Mouse (Mus musculus): ENCODE data around the gene Sprr2i. TPM values are rescaled to one million over a fixed set of nuclear protein-coding genes. Genes with fewer than 3 reads are reported as not detected.

Gene Sprr2i
- polyA plus RNA-seq (2012; rRNA removed), result not detected in 2 replicates

DNA sequence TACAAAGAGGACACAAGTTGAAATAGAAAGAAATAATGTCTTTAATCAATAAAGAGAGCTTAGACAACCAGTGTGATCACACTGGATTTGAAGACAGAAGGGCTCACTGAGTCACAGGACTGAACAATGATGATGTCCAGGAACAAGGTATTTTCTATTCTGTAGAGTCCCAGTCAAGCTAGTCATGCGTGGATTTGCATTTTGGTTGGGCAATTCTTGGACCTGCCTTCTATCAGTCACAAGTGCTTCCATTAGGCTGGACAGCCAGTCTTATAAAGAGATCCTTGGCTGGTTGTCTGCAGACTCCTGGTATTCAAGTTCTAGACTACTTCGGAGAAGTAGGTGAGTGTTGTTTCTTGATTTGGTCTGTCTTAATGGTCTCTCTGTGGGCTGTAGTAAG lies at the start of gene Sprr2i:
Gene Sprr2i (plus strand): TSS at position 301 of the 400 bp plus-strand sequence.

DNA sequence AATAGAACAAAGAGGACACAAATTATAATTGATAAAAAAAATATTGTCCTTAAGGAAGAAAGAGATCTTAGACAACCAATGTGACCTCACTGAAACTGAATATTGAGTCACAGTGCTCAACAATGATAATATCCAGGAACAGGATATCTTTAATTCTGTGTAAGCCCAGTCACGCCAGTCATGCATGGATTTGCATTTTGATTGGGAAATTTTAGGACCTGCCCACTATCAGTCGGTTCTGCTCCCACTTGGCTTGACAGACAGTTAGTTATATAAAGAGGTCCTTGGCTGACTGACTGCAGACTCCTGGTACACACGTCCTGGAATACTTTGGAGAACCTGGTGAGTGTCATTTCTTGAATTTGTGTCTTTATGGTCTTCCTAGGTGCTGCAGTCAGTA lies 42.9 kb upstream of the Sprr2i start, which contains the start of gene Sprr2f:
Gene Sprr2f (plus strand): TSS at position 301 of the 400 bp plus-strand sequence.

DNA sequence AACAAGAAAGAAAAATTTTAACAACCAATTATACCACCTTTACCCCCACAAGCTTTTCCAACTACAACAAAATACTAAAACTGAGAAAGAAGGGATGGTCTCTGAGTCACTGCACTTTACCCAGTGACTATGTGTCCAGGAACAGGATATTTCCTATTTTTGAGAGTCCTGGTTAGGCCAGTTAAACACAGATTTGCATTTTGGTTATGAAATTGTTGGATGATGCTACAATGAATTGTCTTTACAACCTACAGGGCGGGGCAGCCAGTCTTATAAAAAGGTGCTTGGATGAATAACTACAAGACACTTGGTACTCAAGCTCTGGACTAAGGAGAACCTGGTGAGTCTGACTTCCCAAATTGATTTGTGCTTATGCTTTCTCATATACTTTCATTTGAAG lies 22.4 kb upstream of the Sprr2i start, which contains the start of gene Sprr2h:
Gene Sprr2h (plus strand): TSS at position 301 of the 400 bp plus-strand sequence.

DNA sequence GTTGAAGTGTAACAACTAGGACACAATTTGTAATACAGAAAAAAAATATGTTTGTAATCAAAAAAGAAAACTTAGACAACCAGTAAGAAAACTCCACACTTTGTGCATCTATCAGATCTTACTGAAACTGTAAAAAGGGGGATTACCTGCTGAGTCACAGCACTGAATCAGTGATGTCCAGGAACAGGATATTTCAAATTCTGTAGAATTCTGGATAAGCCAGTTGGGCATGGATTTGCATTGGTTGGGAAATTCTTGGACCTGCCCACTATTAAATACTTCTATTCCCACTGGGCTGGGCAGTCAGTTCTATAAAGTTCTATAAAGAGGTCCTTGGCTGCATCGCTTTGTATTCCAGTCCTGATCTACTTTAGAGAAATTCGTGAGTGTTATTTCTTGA lies 10.0 kb downstream of the Sprr2i start, which contains the start of gene Sprr2j-ps:
Gene Sprr2j-ps (plus strand): TSS at position 301 of the 400 bp plus-strand sequence.

DNA sequence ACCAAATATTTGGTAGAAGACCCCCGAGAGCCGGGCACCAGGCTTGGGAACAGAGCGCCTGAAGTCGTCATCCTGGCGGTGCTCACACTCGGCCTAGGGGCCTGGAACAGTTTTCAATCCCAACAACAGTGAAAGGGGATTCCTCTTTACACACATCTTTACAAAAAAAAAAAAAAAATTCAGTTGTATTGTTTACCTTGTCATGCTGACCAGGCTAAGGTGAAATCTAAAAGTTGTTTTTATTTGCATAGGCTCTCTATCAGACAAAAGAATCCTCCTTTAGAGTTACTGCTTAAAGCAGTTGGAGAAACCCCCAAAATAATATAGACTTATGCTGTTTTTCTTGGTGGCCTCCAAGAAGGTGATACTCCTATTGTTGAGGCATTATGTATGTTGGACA lies 21.5 kb downstream of the Sprr2i start, which contains the start of gene Gm9774:
Gene Gm9774 (minus strand): TSS at position 101 of the 400 bp plus-strand sequence.

DNA sequence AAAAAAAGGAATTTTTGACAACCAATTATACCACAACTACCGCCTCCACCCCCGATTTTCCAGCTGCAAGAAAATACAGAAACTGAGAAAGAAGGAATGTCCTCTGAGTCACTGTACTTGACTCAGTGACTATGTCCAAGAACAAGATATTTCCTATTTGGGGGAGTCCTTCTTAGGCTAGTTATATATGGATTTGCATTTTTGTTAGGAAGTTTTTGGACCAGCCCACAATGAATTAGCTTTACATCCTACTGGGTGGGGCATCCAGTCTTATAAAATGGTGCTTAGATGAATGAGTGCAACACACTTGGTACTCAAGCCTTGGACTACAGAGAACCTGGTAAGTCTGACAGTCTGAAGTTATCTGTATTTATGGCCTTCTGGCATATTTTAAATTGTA lies 24.5 kb downstream of the Sprr2i start, which contains the start of gene Sprr2k:
Gene Sprr2k (plus strand): TSS at position 301 of the 400 bp plus-strand sequence.

DNA sequence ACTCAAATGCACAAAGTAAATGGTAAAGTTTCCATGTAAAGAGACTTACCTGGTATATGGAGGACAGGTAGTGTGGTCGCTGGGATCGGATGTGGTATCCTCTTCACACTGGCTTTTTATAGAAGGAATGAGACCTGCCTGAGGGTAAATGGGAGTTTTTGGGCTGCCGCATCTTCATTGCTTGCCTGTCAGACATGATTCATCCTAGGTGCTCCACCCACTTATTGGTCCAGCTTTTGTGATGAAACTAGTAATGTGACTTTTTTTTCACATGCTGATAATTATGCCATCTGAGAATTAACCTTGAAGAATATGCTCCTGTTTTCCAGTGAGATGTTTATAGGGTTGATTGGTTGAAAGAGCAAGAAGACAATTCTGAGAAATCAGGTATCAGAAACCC lies 30.9 kb downstream of the Sprr2i start, which contains the start of gene Sprr1b:
Gene Sprr1b (minus strand): TSS at position 101 of the 400 bp plus-strand sequence.

DNA sequence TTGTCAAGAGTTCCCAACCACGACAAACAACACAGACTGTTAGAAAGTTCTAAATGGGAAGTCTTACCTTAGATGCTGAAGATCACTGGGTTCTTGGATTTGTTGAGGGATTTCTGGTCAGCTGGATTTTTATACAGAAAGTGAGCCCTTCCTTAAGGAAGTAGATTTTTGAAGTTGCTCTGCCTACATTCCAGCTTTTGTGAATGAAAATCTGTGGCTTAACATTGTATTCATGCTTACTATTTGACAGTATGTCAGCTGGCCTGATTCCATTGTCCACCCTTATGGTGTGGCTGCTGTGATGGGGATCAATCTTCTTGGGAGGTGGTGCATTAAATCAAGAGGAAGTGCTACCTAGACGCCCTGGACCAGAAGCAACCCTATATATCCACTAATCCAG lies 50.8 kb downstream of the Sprr2i start, which contains the start of gene Sprr3:
Gene Sprr3 (minus strand): TSS at position 101 of the 400 bp plus-strand sequence.

Other genes with a start within 250 kb of the Sprr2i start
- 0.08 TPM in 1 of 2 replicates, not detected in the other for gene Sprr2a1, start 192.2 kb upstream of the Sprr2i start, polyA plus RNA-seq (2012; rRNA removed)
- 0.95 and 5.4 TPM in 2 replicates for gene Sprr2a2, start 192.1 kb upstream of the Sprr2i start, polyA plus RNA-seq (2012; rRNA removed)
- gene Sprr2a3, start 122.6 kb upstream of the Sprr2i start, polyA plus RNA-seq (2012; rRNA removed), result 0.02 and 0.31 TPM in 2 replicates
- gene Sprr2b, start 91.4 kb upstream of the Sprr2i start, polyA plus RNA-seq (2012; rRNA removed), result not detected in 2 replicates
- not detected in 2 replicates for gene Sprr2d, start 68.9 kb upstream of the Sprr2i start, polyA plus RNA-seq (2012; rRNA removed)
- not detected in 2 replicates for gene Sprr2e, start 55.8 kb upstream of the Sprr2i start, polyA plus RNA-seq (2012; rRNA removed)
- not detected in 2 replicates for gene Sprr2f, start 42.8 kb upstream of the Sprr2i start, polyA plus RNA-seq (2012; rRNA removed)
- not detected in 2 replicates for gene Sprr2h, start 22.3 kb upstream of the Sprr2i start, polyA plus RNA-seq (2012; rRNA removed)
- gene Sprr2j-ps, start 10.1 kb downstream of the Sprr2i start, polyA plus RNA-seq (2012; rRNA removed), result not detected in 2 replicates
- 4.8 and 5.0 TPM in 2 replicates for gene Gm9774, start 21.4 kb downstream of the Sprr2i start, polyA plus RNA-seq (2012; rRNA removed)
- gene Sprr2k, start 24.6 kb downstream of the Sprr2i start, polyA plus RNA-seq (2012; rRNA removed), result not detected in 2 replicates
- not detected in 2 replicates for gene Sprr1b, start 30.8 kb downstream of the Sprr2i start, polyA plus RNA-seq (2012; rRNA removed)
- gene Sprr3, start 50.7 kb downstream of the Sprr2i start, polyA plus RNA-seq (2012; rRNA removed), result not detected in 2 replicates
- gene Sprr1a, start 77.9 kb downstream of the Sprr2i start, polyA plus RNA-seq (2012; rRNA removed), result 0.40 TPM in 1 of 2 replicates, not detected in the other
- gene Sprr4, start 92.5 kb downstream of the Sprr2i start, polyA plus RNA-seq (2012; rRNA removed), result not detected in 2 replicates
- not detected in 2 replicates for gene 2310046K23Rik, start 126.5 kb downstream of the Sprr2i start, polyA plus RNA-seq (2012; rRNA removed)
- 0.05 TPM in 1 of 2 replicates, not detected in the other for gene Ivl, start 165.7 kb downstream of the Sprr2i start, polyA plus RNA-seq (2012; rRNA removed)
- not detected in 2 replicates for gene Smcp, start 181.0 kb downstream of the Sprr2i start, polyA plus RNA-seq (2012; rRNA removed)
- not detected in 2 replicates for gene 2210017I01Rik, start 199.5 kb downstream of the Sprr2i start, polyA plus RNA-seq (2012; rRNA removed)
- not detected in 2 replicates for gene Lce6a, start 213.7 kb downstream of the Sprr2i start, polyA plus RNA-seq (2012; rRNA removed)
- gene Lce1a1, start 240.3 kb downstream of the Sprr2i start, polyA plus RNA-seq (2012; rRNA removed), result not detected in 2 replicates
- gene Lce1b, start 248.9 kb downstream of the Sprr2i start, polyA plus RNA-seq (2012; rRNA removed), result not detected in 2 replicates

Measured in central nervous system, embryonic 14 days (tissue).